Comparison of ENCODE assay signal across 12 mouse cellular contexts in the genomic region with DNA sequence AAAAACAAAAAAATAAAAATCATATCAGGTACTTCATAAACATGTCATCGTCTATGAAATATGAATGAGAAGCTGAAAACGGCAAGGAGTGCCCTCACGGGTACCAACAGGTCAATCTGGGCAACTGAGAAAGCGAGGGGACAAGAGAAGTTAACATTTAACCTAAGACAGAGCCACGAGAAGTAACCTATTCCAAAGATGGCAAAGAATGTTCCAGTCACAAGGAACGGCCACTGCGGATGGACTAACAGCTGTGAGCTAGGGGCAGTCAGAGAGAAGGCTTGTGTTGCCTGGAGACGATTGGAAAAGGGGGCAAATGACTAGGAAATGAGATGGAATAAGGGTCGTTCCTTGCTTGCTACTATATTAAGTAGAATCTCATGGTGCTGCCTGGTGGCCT. TPM values are rescaled to one million over a fixed set of nuclear protein-coding genes. Genes with fewer than 3 reads are reported as not detected.
DNase-seq lines count a peak whose midpoint lies in the region; ATAC-seq and TF ChIP-seq lines count a peak whose summit lies in the region.
"Had no signal": no experiment of that assay in that cellular context is flagged by ENCODE, and none has a peak within 500 bp of the region (broad histone marks: within the 10 kb centered on the region; RNA-seq: fewer than 3 reads in every experiment).

No protein-coding gene starts in this region.

- no peak for DNase-seq in heart, adult 9 months (ENCODE audit: low spot score in 2 of 2)
- DNase-seq in G1E (ENCODE audit: low spot score), result no peak
- no peak for DNase-seq in hindbrain, embryonic 14.5 days (ENCODE audit: low spot score)
- DNase-seq in liver, embryonic 14.5 days (ENCODE audit: low read depth in 3 of 3, low spot score in 3 of 3), result no peak
- no peak for DNase-seq in urinary bladder, postnatal 36 days (ENCODE audit: low spot score in 2 of 2)
- DNase-seq in urinary bladder, postnatal 10 days (ENCODE audit: low spot score), result no peak
- no peak for DNase-seq in layer of hippocampus, adult 11-12 months (ENCODE audit: low spot score)

- no peak overlapping the region for H3K27ac ChIP-seq in heart, embryonic 13.5 days (replicated peaks)
- no peak overlapping the region for H3K27ac ChIP-seq in hindbrain, embryonic 14.5 days
- H3K27ac ChIP-seq in liver, embryonic 14.5 days, result no peak overlapping the region
- H3K27ac ChIP-seq: limb, embryonic 15.5 days had no signal

- H3K36me3 ChIP-seq in heart, embryonic 13.5 days, result peaks cover 48% of the 10 kb centered on the region
- peaks cover 77% of the 10 kb centered on the region for H3K36me3 ChIP-seq in G1E (replicated peaks)
- peaks cover 45% of the 10 kb centered on the region for H3K36me3 ChIP-seq in hindbrain, embryonic 14.5 days (replicated peaks; ENCODE audit: control insufficient read depth, insufficient read depth)
- H3K36me3 ChIP-seq in liver, embryonic 14.5 days (replicated peaks; ENCODE audit: control insufficient read depth, insufficient read depth, low read depth), result peaks cover 39% of the 10 kb centered on the region

- H3K27me3 ChIP-seq in heart, embryonic 13.5 days (replicated peaks), result no peaks in the 10 kb centered on the region
- no peaks in the 10 kb centered on the region for H3K27me3 ChIP-seq in G1E (ENCODE audit: insufficient read depth, low read length)
- H3K27me3 ChIP-seq in hindbrain, embryonic 14.5 days (ENCODE audit: control insufficient read depth, insufficient read depth, low read length), result no peaks in the 10 kb centered on the region
- H3K27me3 ChIP-seq in liver, embryonic 14.5 days (ENCODE audit: control insufficient read depth, insufficient read depth, low read length), result no peaks in the 10 kb centered on the region
- H3K27me3 ChIP-seq: limb, embryonic 15.5 days had no signal

- H3K9ac ChIP-seq in heart, embryonic 13.5 days, result peak overlapping the region; percentile 65
- H3K9ac ChIP-seq in hindbrain, embryonic 14.5 days, result peak overlapping the region; percentile 95; the same call in 1 of the 2 replicates
- H3K9ac ChIP-seq in liver, embryonic 14.5 days (replicated peaks), result peak overlapping the region; percentile 91
- H3K9ac ChIP-seq: limb, embryonic 15.5 days had no signal

- no peak for ATAC-seq in heart, embryonic 13.5 days (ENCODE audit: extremely low read depth, insufficient number of reproducible peaks, low FRiP score, low TSS enrichment)
- no peak for ATAC-seq in G1E (ENCODE audit: extremely low read depth, insufficient number of reproducible peaks, low FRiP score, poor library complexity, severe bottlenecking)
- no peak for ATAC-seq in hindbrain, embryonic 14.5 days (ENCODE audit: low FRiP score)
- ATAC-seq in liver, embryonic 14.5 days (ENCODE audit: insufficient read depth), result no peak

- 82% methylated on average over 9 of the region's 9 CpGs for WGBS in heart, embryonic 13.5 days
- WGBS in hindbrain, embryonic 14.5 days, result 80% methylated on average over 9 of the region's 9 CpGs
- 72% methylated on average over 9 of the region's 9 CpGs for WGBS in liver, embryonic 14.5 days (ENCODE audit: insufficient replicate concordance)

- no peak for TF ChIP-seq CTCF in G1E (IDR thresholded peaks at IDR 0.05; ENCODE audit: low read depth, low read length)
- TF ChIP-seq CTCF in liver, embryonic 14.5 days (IDR thresholded peaks at IDR 0.05; ENCODE audit: low read depth), result no peak

- peaks cover 44% of the 10 kb centered on the region for H3K4me1 ChIP-seq in heart, embryonic 13.5 days
- H3K4me1 ChIP-seq in G1E (ENCODE audit: insufficient read depth, low read depth, low read length), result peaks cover 79% of the 10 kb centered on the region
- peaks cover 24% of the 10 kb centered on the region for H3K4me1 ChIP-seq in hindbrain, embryonic 14.5 days (replicated peaks; ENCODE audit: control insufficient read depth, insufficient read depth, low read length)
- peaks cover 8 to 15% of the 10 kb centered on the region in 2 experiments for H3K4me1 ChIP-seq in liver, embryonic 14.5 days (replicated peaks; ENCODE audit: control insufficient read depth in 2 of 2, insufficient read depth in 2 of 2, low read length in 1 of 2)

- H3K4me3 ChIP-seq in heart, embryonic 13.5 days, result 0 out of 2 replicates have a peak overlapping the region, but pooled peaks have one; percentile 3
- peak overlapping the region; percentile 59; the same call in 1 of the 2 replicates for H3K4me3 ChIP-seq in G1E (ENCODE audit: low read depth, low read length)
- H3K4me3 ChIP-seq in hindbrain, embryonic 14.5 days (replicated peaks; ENCODE audit: low read length), result no peak overlapping the region; the same call in 1 of the 2 replicates
- no peak overlapping the region for H3K4me3 ChIP-seq in liver, embryonic 14.5 days (ENCODE audit: insufficient read depth in 1 of 2, low read depth in 2 of 2, low read length in 2 of 2)

- TF ChIP-seq EP300 in liver, embryonic 14.5 days (IDR thresholded peaks at IDR 0.05; ENCODE audit: low read depth), result no peak

- no peaks in the 10 kb centered on the region for H3K9me3 ChIP-seq in heart, embryonic 13.5 days
- no peaks in the 10 kb centered on the region for H3K9me3 ChIP-seq in G1E (replicated peaks)
- H3K9me3 ChIP-seq in hindbrain, embryonic 14.5 days (ENCODE audit: control insufficient read depth, low read length), result no peaks in the 10 kb centered on the region
- H3K9me3 ChIP-seq in liver, embryonic 14.5 days (ENCODE audit: control insufficient read depth, low read length), result no peaks in the 10 kb centered on the region
- H3K9me3 ChIP-seq: limb, embryonic 15.5 days had no signal

- H3K4me2 ChIP-seq in heart, embryonic 13.5 days, result peak overlapping the region; percentile 95
- peak overlapping the region; percentile 88 for H3K4me2 ChIP-seq in hindbrain, embryonic 14.5 days (replicated peaks)
- H3K4me2 ChIP-seq in liver, embryonic 14.5 days (ENCODE audit: low read depth), result peak overlapping the region; percentile 88

RNA-seq across cellular contexts. Expression of gene Tmem116, which starts 1.2 kb away (rescaled TPM):
- polyA plus RNA-seq in heart, embryonic 13.5 days (2015; fragmentation: Nextera tagmentation; extraction: Ambion mirVana), result 3.9 TPM in 2 replicates
- total RNA-seq in G1E (2014; fragmentation: Nextera tagmentation) (9.8 and 10.6 TPM in 2 replicates), G1E (2017) (1.7 and 2.6 TPM in 2 replicates)
- 2.7 and 6.1 TPM in 2 replicates for polyA plus RNA-seq in G1E (2012)
- polyA plus RNA-seq in hindbrain, embryonic 14.5 days (2014; fragmentation: Nextera tagmentation; extraction: Ambion mirVana), result 1.2 and 1.9 TPM in 2 replicates
- 0.46 and 0.69 TPM in 2 replicates for polyA plus RNA-seq in liver, embryonic 14.5 days (2012; rRNA removed)
- 0.57 and 1.0 TPM in 2 replicates for polyA plus RNA-seq in liver, embryonic 14.5 days (2014; fragmentation: Nextera tagmentation; extraction: Ambion mirVana)

RNA-seq across cellular contexts. Expression of gene Erp29, which starts 1.8 kb away (rescaled TPM):
- polyA plus RNA-seq in heart, embryonic 13.5 days (2015; fragmentation: Nextera tagmentation; extraction: Ambion mirVana), result 146 and 160 TPM in 2 replicates
- total RNA-seq in G1E (2014; fragmentation: Nextera tagmentation) (52.4 and 58.8 TPM in 2 replicates), G1E (2017) (344 and 394 TPM in 2 replicates)
- 167 and 191 TPM in 2 replicates for polyA plus RNA-seq in G1E (2012)
- polyA plus RNA-seq in hindbrain, embryonic 14.5 days (2014; fragmentation: Nextera tagmentation; extraction: Ambion mirVana), result 146 and 147 TPM in 2 replicates
- polyA plus RNA-seq in liver, embryonic 14.5 days (2012; rRNA removed), result 26.4 and 63.7 TPM in 2 replicates
- polyA plus RNA-seq in liver, embryonic 14.5 days (2014; fragmentation: Nextera tagmentation; extraction: Ambion mirVana), result 74.9 and 82.1 TPM in 2 replicates

RNA-seq across cellular contexts. Expression of gene Naa25, which starts 52.7 kb away (rescaled TPM):
- 30.4 and 34.7 TPM in 2 replicates for polyA plus RNA-seq in heart, embryonic 13.5 days (2015; fragmentation: Nextera tagmentation; extraction: Ambion mirVana)
- 43.3 and 57.6 TPM in 2 replicates for total RNA-seq in G1E (2014; fragmentation: Nextera tagmentation)
- 44.1 and 45.9 TPM in 2 replicates for total RNA-seq in G1E (2017)
- 5.8 and 7.2 TPM in 2 replicates for polyA plus RNA-seq in G1E (2012)
- polyA plus RNA-seq in hindbrain, embryonic 14.5 days (2014; fragmentation: Nextera tagmentation; extraction: Ambion mirVana), result 55.3 and 63.6 TPM in 2 replicates
- 6.2 and 8.8 TPM in 2 replicates for polyA plus RNA-seq in liver, embryonic 14.5 days (2012; rRNA removed)
- 18.5 and 23.6 TPM in 2 replicates for polyA plus RNA-seq in liver, embryonic 14.5 days (2014; fragmentation: Nextera tagmentation; extraction: Ambion mirVana)

RNA-seq across cellular contexts. Expression of gene Adam1b, which starts 52.8 kb away (rescaled TPM):
- 0.09 TPM in 1 of 2 replicates, not detected in the other for polyA plus RNA-seq in heart, embryonic 13.5 days (2015; fragmentation: Nextera tagmentation; extraction: Ambion mirVana)
- total RNA-seq in G1E (2014; fragmentation: Nextera tagmentation), result not detected in 2 replicates
- not detected in 2 replicates for total RNA-seq in G1E (2017)
- polyA plus RNA-seq in G1E (2012), result not detected in 2 replicates
- not detected in 2 replicates for polyA plus RNA-seq in hindbrain, embryonic 14.5 days (2014; fragmentation: Nextera tagmentation; extraction: Ambion mirVana)
- polyA plus RNA-seq in liver, embryonic 14.5 days (2012; rRNA removed), result not detected in 2 replicates
- polyA plus RNA-seq in liver, embryonic 14.5 days (2014; fragmentation: Nextera tagmentation; extraction: Ambion mirVana), result not detected in 2 replicates
- total RNA-seq: adrenal gland, adult 2 months; heart, postnatal 25 days had no signal
- polyA plus RNA-seq: adrenal gland, adult 2 months; urinary bladder, adult 2 months had no signal

Comparison
In these comparisons a context has a peak if more than half of its experiments do, and no peak if none do; other contexts are left out.
1. H3K4me3 ChIP-seq: peak in heart, embryonic 13.5 days (single experiment) and G1E (single experiment); none in hindbrain, embryonic 14.5 days (single experiment) and liver, embryonic 14.5 days (0 of 2).
2. Peak in every context shown above with its lines, with median percentiles within 50 percentile points of each other: H3K4me2 ChIP-seq and H3K9ac ChIP-seq.